Mouse (Mus musculus): ENCODE measurements at regions not wholly inside any gene's neighbourhood (a gene's known extent, or its start where the extent isn't known, plus 50 kb on each side); places are given as distances from the start of the nearest gene placed in this dataset.

DNA sequence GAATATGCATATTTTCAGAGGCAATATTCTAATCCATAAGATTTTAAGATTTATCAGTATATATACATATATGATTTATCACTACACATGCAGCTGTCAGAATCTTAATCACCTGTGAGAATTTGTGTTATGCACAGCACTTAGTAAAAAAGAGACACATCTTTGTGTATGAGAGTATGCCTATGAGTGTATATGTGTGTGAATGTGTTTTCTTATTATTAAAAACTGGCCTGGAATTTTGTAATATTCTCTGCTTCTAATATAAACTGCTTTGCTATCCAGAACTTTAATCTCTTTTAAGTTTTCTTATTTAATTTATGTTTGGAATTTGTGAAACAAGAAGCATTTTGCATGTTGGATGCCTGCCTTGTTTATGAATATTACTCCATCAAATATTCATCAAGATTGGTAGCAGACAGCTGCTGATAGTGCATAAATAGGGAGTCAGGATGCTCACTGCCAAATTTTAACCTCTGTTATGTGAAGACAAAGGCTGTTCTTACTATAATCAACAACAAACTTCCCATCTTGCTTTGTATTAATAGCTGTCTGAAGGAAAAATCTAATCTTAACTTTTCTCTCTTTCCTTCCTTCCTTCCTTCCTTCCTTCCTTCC, 104.3 kb upstream of the Fgf10 start:
- no peak for TF ChIP-seq CTCF (IDR thresholded peaks at IDR 0.05; ENCODE audit: low read depth)
- no peak for TF ChIP-seq EP300 (IDR thresholded peaks at IDR 0.05; ENCODE audit: low read depth)
